Mouse (Mus musculus): ENCODE data around the gene Ints6. TPM values are rescaled to one million over a fixed set of nuclear protein-coding genes. Genes with fewer than 3 reads are reported as not detected.

Ints6 gene
- 21.8 and 26.9 TPM in 2 replicates for polyA plus RNA-seq (2016; fragmentation: Nextera tagmentation; extraction: Ambion mirVana)

DNA sequence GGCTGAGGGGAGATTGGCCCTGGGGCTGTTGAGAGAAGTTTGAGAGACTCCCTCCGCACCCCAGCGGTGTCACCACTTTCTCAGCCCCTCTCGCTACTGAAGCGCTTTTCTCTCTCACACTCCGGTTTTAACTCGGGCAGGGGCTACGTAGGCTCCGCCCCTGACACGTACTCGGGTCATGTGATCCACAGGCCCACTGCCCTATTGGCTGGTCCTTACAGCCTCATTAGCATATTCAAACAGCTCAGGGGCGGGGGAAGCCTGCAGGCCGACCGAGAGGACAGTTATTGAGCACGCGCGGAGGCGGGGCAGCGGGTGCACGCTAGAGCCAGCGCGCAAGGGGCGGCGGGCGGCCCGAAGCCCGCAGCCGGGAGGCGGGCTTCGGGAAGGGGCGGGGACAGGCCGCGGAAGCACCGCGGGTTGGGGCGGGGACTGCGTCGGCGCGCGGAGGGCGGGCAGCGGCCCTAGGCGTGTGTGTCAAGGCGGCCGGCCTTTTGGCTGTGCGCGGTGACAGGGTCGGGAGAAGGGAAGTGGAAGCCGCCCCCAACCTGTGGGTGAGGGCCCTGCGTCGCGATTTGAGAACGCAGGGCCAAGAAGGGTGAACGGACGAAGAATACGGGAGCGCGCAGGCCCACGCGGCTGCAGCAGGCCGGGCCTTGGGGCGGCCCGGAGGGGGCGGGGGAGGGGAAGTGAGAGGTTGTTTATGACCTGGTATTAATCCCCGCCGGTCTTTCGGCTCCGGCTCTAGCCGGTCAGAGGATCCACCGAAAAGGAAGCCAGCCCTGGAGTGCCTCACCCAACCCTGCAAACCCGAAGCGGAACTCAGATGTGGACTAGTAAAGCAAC is at the start of gene Ints6:
Gene Ints6 (minus strand): TSS at position 134 of the 846 bp plus-strand sequence.
- H3K4me1 ChIP-seq, result peaks cover 38% of the 10 kb centered on the region
- peaks cover 19% of the 10 kb centered on the region for H3K36me3 ChIP-seq
- H3K9me3 ChIP-seq (replicated peaks), result no peaks in the 10 kb centered on the region
- under 1% methylated on average over 72 of the region's 72 CpGs for WGBS (ENCODE audit: insufficient replicate concordance)
- H3K9ac ChIP-seq, result peak within 1 kb of the TSS; percentile 100
- ATAC-seq, result peak; percentile 96
- peak within 1 kb of the TSS; percentile 100 for H3K27ac ChIP-seq
- no peaks in the 10 kb centered on the region for H3K27me3 ChIP-seq (replicated peaks)
- H3K4me3 ChIP-seq, result peak within 1 kb of the TSS; percentile 95
- peak within 1 kb of the TSS; percentile 92 for H3K4me2 ChIP-seq

DNA sequence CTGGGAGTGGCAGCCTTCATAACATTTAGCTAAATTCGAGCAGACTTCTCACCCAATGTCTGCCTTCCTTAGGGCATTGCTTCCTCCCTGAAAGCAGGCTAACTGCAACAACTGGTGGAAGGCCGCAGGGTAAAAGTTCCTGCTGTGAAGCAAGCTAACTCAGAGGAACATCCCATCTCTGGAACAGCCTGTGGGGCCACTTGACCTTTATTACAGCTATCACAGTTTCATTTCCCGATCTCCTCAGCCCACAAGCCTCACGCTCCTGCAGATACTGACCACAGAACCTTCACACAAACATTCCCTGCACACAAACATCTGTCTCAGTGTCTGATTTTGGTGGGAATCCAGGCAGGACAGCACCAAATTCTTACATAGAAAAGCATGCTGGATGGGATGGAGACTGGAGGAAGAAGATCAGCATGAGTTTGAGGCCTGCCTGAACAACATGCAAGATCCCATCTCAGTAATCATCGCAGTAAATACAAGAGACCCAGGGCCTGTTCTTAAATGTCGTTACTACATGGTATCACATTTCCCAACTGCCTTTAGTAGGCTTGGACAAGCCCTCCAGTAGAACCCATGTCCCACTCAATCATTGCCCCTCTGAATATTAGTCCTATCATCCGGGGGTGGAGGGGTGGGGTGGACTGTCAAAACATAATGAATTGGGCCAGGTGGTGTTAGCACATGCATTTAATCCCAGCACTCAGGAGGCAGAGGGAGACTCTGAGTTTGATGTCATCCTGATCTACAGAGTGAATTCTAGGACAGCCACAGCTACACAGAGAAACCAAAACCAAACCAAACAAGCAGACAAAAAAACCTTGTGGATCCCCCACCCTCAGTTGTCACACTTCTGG is 47.9 kb upstream of the Ints6 start:
- WGBS (ENCODE audit: insufficient replicate concordance), result 44% methylated on average over 7 of the region's 7 CpGs
- no peak for ATAC-seq
- peaks cover 3% of the 10 kb centered on the region; the same call in 1 of the 2 replicates for H3K27me3 ChIP-seq (replicated peaks)
- H3K9ac ChIP-seq, result no peak overlapping the region
- H3K4me3 ChIP-seq, result no peak overlapping the region
- H3K36me3 ChIP-seq, result no peaks in the 10 kb centered on the region
- H3K4me1 ChIP-seq, result no peaks in the 10 kb centered on the region
- no peaks in the 10 kb centered on the region for H3K9me3 ChIP-seq (replicated peaks)
- no peak overlapping the region for H3K27ac ChIP-seq
- H3K4me2 ChIP-seq, result no peak overlapping the region

DNA sequence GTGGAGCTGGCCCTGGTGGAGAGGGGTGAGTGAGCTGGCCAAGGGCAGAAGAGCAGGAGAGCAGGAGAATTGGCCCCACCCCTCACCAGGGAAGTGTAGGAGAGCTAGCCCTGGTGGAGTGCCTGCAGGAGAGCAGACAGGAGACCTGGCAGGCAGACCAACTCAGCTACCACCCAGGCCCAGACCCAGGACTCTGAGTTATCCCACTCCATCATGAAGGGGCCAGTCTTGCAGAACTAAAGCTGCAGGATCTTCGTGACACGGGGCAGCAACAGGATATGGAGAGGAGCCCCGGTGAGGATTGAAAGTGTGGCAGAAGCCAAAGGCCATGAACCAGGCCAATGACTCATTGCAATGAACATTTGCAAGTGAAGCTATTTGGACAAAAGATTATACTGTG is 46.0 kb upstream of the Ints6 start:
- H3K4me1 ChIP-seq, result no peaks in the 10 kb centered on the region
- WGBS (ENCODE audit: insufficient replicate concordance), result 47% methylated on average over 3 of the region's 3 CpGs
- H3K27ac ChIP-seq, result no peak overlapping the region
- H3K4me3 ChIP-seq, result no peak overlapping the region
- H3K36me3 ChIP-seq, result no peaks in the 10 kb centered on the region
- H3K4me2 ChIP-seq, result no peak overlapping the region
- peaks cover 3% of the 10 kb centered on the region; the same call in 1 of the 2 replicates for H3K27me3 ChIP-seq (replicated peaks)
- H3K9me3 ChIP-seq (replicated peaks), result no peaks in the 10 kb centered on the region
- ATAC-seq, result no peak
- no peak overlapping the region for H3K9ac ChIP-seq

- no peaks in the 10 kb centered on the region for H3K9me3 ChIP-seq (replicated peaks)
- no peaks in the 10 kb centered on the region for H3K36me3 ChIP-seq
- no peaks in the 10 kb centered on the region for H3K4me1 ChIP-seq
- H3K27ac ChIP-seq, result no peak overlapping the region
- no peak for ATAC-seq
- 72% methylated on average over 5 of the region's 5 CpGs for WGBS (ENCODE audit: insufficient replicate concordance)
- peaks cover 3% of the 10 kb centered on the region; the same call in 1 of the 2 replicates for H3K27me3 ChIP-seq (replicated peaks)
- H3K4me3 ChIP-seq, result no peak overlapping the region
- no peak overlapping the region for H3K4me2 ChIP-seq
- H3K9ac ChIP-seq, result no peak overlapping the region
Observed at GRCm38 (mm10) chr14:62803204-62803603, 42.2 kb upstream of the Ints6 start.

GRCm38 (mm10) chr14:62800791-62801190 is 39.8 kb upstream of the Ints6 start:
- peaks cover 7% of the 10 kb centered on the region; the same call in 1 of the 2 replicates for H3K27me3 ChIP-seq (replicated peaks)
- no peaks in the 10 kb centered on the region for H3K36me3 ChIP-seq
- H3K4me3 ChIP-seq, result no peak overlapping the region
- H3K9me3 ChIP-seq (replicated peaks), result no peaks in the 10 kb centered on the region
- ATAC-seq, result no peak
- H3K27ac ChIP-seq, result no peak overlapping the region
- H3K9ac ChIP-seq, result no peak overlapping the region
- no peaks in the 10 kb centered on the region for H3K4me1 ChIP-seq
- no peak overlapping the region for H3K4me2 ChIP-seq
- 60% methylated on average over 3 of the region's 3 CpGs for WGBS (ENCODE audit: insufficient replicate concordance)

GRCm38 (mm10) chr14:62798608-62799101 is 37.7 kb upstream of the Ints6 start:
- Histone ChIP-seq H3K36me3 (no peaks in the 10 kb centered on the region), H3K9me3 (replicated peaks) (no peaks in the 10 kb centered on the region), H3K9ac (no peak overlapping the region), H3K4me3 (no peak overlapping the region), H3K4me2 (peak overlapping the region; percentile 17), H3K27me3 (replicated peaks) (peaks cover 18% of the 10 kb centered on the region; the same call in 1 of the 2 replicates), H3K4me1 (no peaks in the 10 kb centered on the region), H3K27ac (no peak overlapping the region)
- no peak for ATAC-seq
- 25% methylated on average over 4 of the region's 4 CpGs for WGBS (ENCODE audit: insufficient replicate concordance)

GRCm38 (mm10) chr14:62795719-62796118 is 34.8 kb upstream of the Ints6 start:
- no peak overlapping the region for H3K9ac ChIP-seq
- no peak overlapping the region for H3K4me2 ChIP-seq
- no peak for ATAC-seq
- WGBS (ENCODE audit: insufficient replicate concordance), result 38% methylated on average over 7 of the region's 7 CpGs
- no peaks in the 10 kb centered on the region for H3K36me3 ChIP-seq
- no peaks in the 10 kb centered on the region for H3K4me1 ChIP-seq
- no peak overlapping the region for H3K4me3 ChIP-seq
- no peaks in the 10 kb centered on the region for H3K9me3 ChIP-seq (replicated peaks)
- H3K27ac ChIP-seq, result no peak overlapping the region
- H3K27me3 ChIP-seq (replicated peaks), result peaks cover 21% of the 10 kb centered on the region; the same call in 1 of the 2 replicates

DNA sequence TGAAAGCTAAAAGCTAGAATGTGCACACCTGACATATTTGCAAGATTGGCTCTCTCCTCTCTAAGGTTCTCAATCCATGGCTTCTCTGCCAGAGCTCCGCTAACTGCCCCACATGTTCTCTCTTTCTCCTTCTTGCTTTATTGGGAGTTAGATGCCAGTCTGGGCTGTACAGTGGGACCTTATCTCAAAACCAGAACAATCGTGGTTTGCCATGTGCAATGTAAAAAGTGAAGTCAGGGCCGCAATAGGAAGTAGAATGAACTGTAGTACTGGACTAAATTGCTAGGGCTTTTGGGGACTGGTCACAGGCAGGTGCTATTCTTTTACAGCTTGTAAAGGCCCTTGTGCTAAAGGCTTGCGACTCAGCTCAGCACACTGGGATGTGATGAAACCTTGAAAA is 28.3 kb upstream of the Ints6 start:
- Histone ChIP-seq H3K36me3 (no peaks in the 10 kb centered on the region), H3K27me3 (replicated peaks) (0 out of 2 replicates have a peak, but pooled peaks cover 3% of the 10 kb centered on the region), H3K27ac (no peak overlapping the region), H3K4me3 (no peak overlapping the region), H3K9me3 (replicated peaks) (no peaks in the 10 kb centered on the region), H3K4me2 (no peak overlapping the region), H3K4me1 (no peaks in the 10 kb centered on the region), H3K9ac (no peak overlapping the region)
- no peak for ATAC-seq
- WGBS (ENCODE audit: insufficient replicate concordance), result 24% methylated on average over 4 of the region's 4 CpGs

DNA sequence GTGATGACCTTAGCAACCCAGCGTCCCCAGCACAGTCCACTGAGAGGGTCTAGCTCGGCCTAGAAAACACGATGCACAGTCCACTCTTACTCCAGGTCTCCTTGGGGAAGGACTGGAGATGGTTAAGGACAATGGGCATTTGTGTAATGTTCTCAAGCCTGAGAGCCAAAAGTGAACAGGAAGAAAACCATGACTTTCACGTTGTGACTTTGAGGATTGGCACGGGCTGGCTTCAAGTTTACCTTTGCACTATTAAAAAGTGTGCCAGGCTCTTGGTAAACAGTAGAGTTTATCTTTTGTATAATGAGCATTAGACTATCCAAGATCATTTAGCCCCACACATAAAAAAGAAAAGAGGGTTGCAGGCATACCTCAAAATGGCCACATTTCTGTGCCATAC is 22.0 kb upstream of the Ints6 start:
- no peaks in the 10 kb centered on the region for H3K36me3 ChIP-seq
- no peaks in the 10 kb centered on the region for H3K27me3 ChIP-seq (replicated peaks)
- no peaks in the 10 kb centered on the region for H3K9me3 ChIP-seq (replicated peaks)
- WGBS (ENCODE audit: insufficient replicate concordance), result 78% methylated on average over 5 of the region's 5 CpGs
- no peak for ATAC-seq
- H3K9ac ChIP-seq, result no peak overlapping the region
- no peak overlapping the region for H3K27ac ChIP-seq
- H3K4me2 ChIP-seq, result no peak overlapping the region
- H3K4me1 ChIP-seq, result peaks cover 22% of the 10 kb centered on the region
- no peak overlapping the region for H3K4me3 ChIP-seq

DNA sequence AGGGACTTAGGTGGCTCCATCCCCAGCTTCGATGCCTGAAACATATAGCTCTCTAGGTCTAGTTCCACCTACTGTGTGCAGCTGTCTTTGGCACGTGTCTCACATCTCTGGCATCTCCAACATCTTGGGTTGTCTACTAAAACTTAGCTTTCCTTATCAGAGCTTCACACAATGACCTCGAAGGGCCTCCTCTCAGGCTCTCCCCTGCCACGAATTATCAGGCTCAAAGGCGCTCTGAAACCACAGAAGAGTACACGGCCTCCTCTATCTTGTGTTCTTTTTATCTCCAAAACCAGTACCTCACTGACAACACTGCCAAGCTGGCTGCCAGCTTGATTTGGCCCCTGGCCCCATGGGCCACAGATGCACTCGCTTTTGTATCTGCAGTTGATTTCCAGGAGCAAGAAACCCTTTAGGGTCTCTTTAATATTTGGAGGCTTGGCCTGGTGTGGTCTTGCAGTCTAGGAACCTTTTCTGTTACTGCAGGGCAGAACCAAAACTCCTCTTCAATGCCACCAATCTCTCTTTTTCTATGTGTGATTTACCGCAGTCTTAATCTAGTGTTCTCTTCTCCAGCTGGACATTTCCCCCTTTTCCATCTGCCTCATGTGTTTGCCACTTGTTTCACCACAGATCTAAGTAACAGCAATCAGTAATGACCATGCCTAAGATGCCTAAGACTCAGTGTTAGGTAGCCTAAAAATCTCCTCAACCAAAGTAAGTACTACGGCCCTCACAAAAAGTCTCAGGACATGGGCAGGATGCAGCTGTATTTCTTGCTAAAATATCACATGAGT is 19.7 kb upstream of the Ints6 start:
- no peak overlapping the region for H3K9ac ChIP-seq

GRCm38 (mm10) chr14:62778095-62778494 is 17.1 kb upstream of the Ints6 start:
- Histone ChIP-seq H3K27ac (no peak overlapping the region), H3K9ac (no peak overlapping the region), H3K4me1 (peaks cover 22% of the 10 kb centered on the region), H3K4me3 (no peak overlapping the region), H3K4me2 (no peak overlapping the region), H3K36me3 (no peaks in the 10 kb centered on the region), H3K27me3 (replicated peaks) (no peaks in the 10 kb centered on the region), H3K9me3 (replicated peaks) (no peaks in the 10 kb centered on the region)
- WGBS (ENCODE audit: insufficient replicate concordance), result 85% methylated on average over 9 of the region's 9 CpGs
- no peak for ATAC-seq

More for the DNA sequence above, 19.7 kb upstream of the Ints6 start:
- Histone ChIP-seq H3K4me2 (peak overlapping the region; percentile 41), H3K36me3 (no peaks in the 10 kb centered on the region), H3K9me3 (replicated peaks) (no peaks in the 10 kb centered on the region), H3K4me3 (no peak overlapping the region), H3K27ac (peak overlapping the region; percentile 48), H3K27me3 (replicated peaks) (no peaks in the 10 kb centered on the region), H3K4me1 (peaks cover 22% of the 10 kb centered on the region)
- ATAC-seq, result peak; percentile 97
- WGBS (ENCODE audit: insufficient replicate concordance), result 20% methylated on average over 9 of the region's 9 CpGs
